Mouse (Mus musculus) embryonic facial prominence, embryonic 13.5 days (tissue): ENCODE data around the gene Olfr543. TPM values are rescaled to one million over a fixed set of nuclear protein-coding genes. Genes with fewer than 3 reads are reported as not detected.

Experiments
- polyA plus RNA-seq: library from polyadenylated mRNA; unstranded; fragments of >200 nt; fragmentation: Nextera tagmentation; extraction: Ambion mirVana; gene quantifications from 2 replicates; pipeline ENCODE4 v1.2.1, GENCODE M21; 2015

Gene Olfr543
- polyA plus RNA-seq, 1 experiment from 2014 or later = 0.32 TPM

Other genes starting within 250 kb of the Olfr543 start
- 59.5 and 60.7 TPM in 2 replicates for gene Rhog, start 225.6 kb downstream of the Olfr543 start, polyA plus RNA-seq
- gene Stim1, start 213.9 kb downstream of the Olfr543 start, polyA plus RNA-seq = 27.7 and 30.1 TPM in 2 replicates
- 148 and 154 TPM in 2 replicates for gene Rrm1, start 40.0 kb downstream of the Olfr543 start, polyA plus RNA-seq
- gene Olfr544, start 6.6 kb upstream of the Olfr543 start, polyA plus RNA-seq = 0.10 and 0.20 TPM in 2 replicates
- 0.18 TPM in 1 of 2 replicates, not detected in the other for gene Olfr545, start 17.9 kb upstream of the Olfr543 start, polyA plus RNA-seq
- gene Olfr547, start 53.1 kb upstream of the Olfr543 start, polyA plus RNA-seq = not detected in 2 replicates
- not detected in 2 replicates for gene Olfr548-ps1, start 59.2 kb upstream of the Olfr543 start, polyA plus RNA-seq
- gene Olfr549, start 68.2 kb upstream of the Olfr543 start, polyA plus RNA-seq = not detected in 2 replicates
- 0.56 and 0.67 TPM in 2 replicates for gene Trim21, start 83.8 kb upstream of the Olfr543 start, polyA plus RNA-seq
- 0.51 TPM in 1 of 2 replicates, not detected in the other for gene Olfr550, start 89.8 kb upstream of the Olfr543 start, polyA plus RNA-seq
- not detected in 2 replicates for gene Olfr551, start 110.2 kb upstream of the Olfr543 start, polyA plus RNA-seq
- gene Olfr552, start 116.1 kb upstream of the Olfr543 start, polyA plus RNA-seq = not detected in 2 replicates
- not detected in 2 replicates for gene Olfr553, start 136.5 kb upstream of the Olfr543 start, polyA plus RNA-seq
- not detected in 2 replicates for gene Olfr554, start 156.8 kb upstream of the Olfr543 start, polyA plus RNA-seq
- not detected in 2 replicates for gene Olfr555, start 177.1 kb upstream of the Olfr543 start, polyA plus RNA-seq
- not detected in 2 replicates for gene Olfr556, start 183.2 kb upstream of the Olfr543 start, polyA plus RNA-seq
- gene Trim68, start 205.6 kb upstream of the Olfr543 start, polyA plus RNA-seq = 16.6 and 18.6 TPM in 2 replicates
- not detected in 2 replicates for gene Olfr557, start 214.2 kb upstream of the Olfr543 start, polyA plus RNA-seq
- gene Olfr558, start 220.5 kb upstream of the Olfr543 start, polyA plus RNA-seq = 0.08 and 0.15 TPM in 2 replicates
- not detected in 2 replicates for gene Olfr33, start 237.4 kb upstream of the Olfr543 start, polyA plus RNA-seq
- not detected in 2 replicates for gene Olfr559, start 245.8 kb upstream of the Olfr543 start, polyA plus RNA-seq